ENCODE assay signal across 16 mouse cellular contexts in the genomic region with DNA sequence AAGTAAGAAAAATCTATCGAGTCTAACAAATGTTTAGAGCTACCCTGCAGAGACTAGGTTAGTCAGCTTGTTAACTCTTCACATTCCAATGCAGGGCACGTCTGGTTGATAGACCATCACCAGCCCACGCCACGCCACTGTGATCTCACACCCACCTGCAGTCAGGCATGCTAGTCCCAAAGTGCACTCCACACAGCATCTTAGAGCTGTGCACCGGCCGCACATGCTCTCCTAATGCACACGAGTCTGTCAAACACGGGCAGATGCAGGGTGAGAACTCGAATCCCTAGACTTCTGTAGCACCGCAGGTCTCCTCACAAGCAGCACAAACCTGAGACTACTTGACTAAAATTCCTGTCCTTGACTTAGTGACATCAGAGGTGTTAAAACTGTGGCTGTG. TPM values are rescaled to one million over a fixed set of nuclear protein-coding genes. Genes with fewer than 3 reads are reported as not detected.
A peak's percentile ranks its signal among the peaks of the same experiment; 100 is the strongest.
DNase-seq lines count a peak whose midpoint lies in the region; ATAC-seq and TF ChIP-seq lines count a peak whose summit lies in the region.
"Had no signal": no experiment of that assay in that cellular context is flagged by ENCODE, and none has a peak within 500 bp of the region (broad histone marks: within the 10 kb centered on the region; RNA-seq: fewer than 3 reads in every experiment).

No protein-coding gene starts in this region.

- peaks cover 50% of the 10 kb centered on the region for H3K4me1 ChIP-seq in embryonic facial prominence, embryonic 13.5 days
- peaks cover 35% of the 10 kb centered on the region for H3K4me1 ChIP-seq in embryonic facial prominence, embryonic 10.5 days
- H3K4me1 ChIP-seq in liver, adult 2 months (ENCODE audit: control insufficient read depth, insufficient read depth, low read length): peaks cover 42% of the 10 kb centered on the region
- H3K4me1 ChIP-seq in bone marrow, adult 2 months (ENCODE audit: control insufficient read depth, insufficient read depth, low read length): peaks cover 4% of the 10 kb centered on the region; the same call in 1 of the 2 replicates
- peaks cover 59% of the 10 kb centered on the region for H3K4me1 ChIP-seq in liver, postnatal 0 days (ENCODE audit: insufficient read depth)
- peaks cover 22% of the 10 kb centered on the region for H3K4me1 ChIP-seq in hindbrain, embryonic 10.5 days (replicated peaks)

- WGBS in embryonic facial prominence, embryonic 13.5 days: 86% methylated on average over 10 of the region's 10 CpGs
- 89% methylated on average over 10 of the region's 10 CpGs for WGBS in embryonic facial prominence, embryonic 10.5 days
- WGBS in liver, adult 2 months: 85% methylated on average over 10 of the region's 10 CpGs
- 89% methylated on average over 10 of the region's 10 CpGs for WGBS in bone marrow, adult 2 months
- WGBS in liver, postnatal 0 days (ENCODE audit: insufficient replicate concordance): 80% methylated on average over 10 of the region's 10 CpGs
- 89% methylated on average over 10 of the region's 10 CpGs for WGBS in hindbrain, embryonic 10.5 days

- 0 out of 2 replicates have a peak overlapping the region, but pooled peaks have one; percentile 33 for H3K27ac ChIP-seq in embryonic facial prominence, embryonic 13.5 days
- H3K27ac ChIP-seq in embryonic facial prominence, embryonic 10.5 days (replicated peaks): no peak overlapping the region
- H3K27ac ChIP-seq in liver, adult 2 months (replicated peaks; ENCODE audit: insufficient read depth, low read depth, low read length): peak overlapping the region; percentile 79
- no peak overlapping the region for H3K27ac ChIP-seq in bone marrow, adult 2 months (ENCODE audit: control insufficient read depth, insufficient read depth, low read depth, low read length, poor library complexity)
- peak overlapping the region; percentile 84 for H3K27ac ChIP-seq in liver, postnatal 0 days (ENCODE audit: low read depth)
- no peak overlapping the region for H3K27ac ChIP-seq in hindbrain, embryonic 10.5 days
- H3K27ac ChIP-seq: gastrocnemius, adult 2 months; hindbrain, embryonic 13.5 days; midbrain, embryonic 10.5 days; neural tube, embryonic 12.5 days had no signal

- no peak overlapping the region for H3K4me3 ChIP-seq in embryonic facial prominence, embryonic 13.5 days
- H3K4me3 ChIP-seq in embryonic facial prominence, embryonic 10.5 days: no peak overlapping the region
- H3K4me3 ChIP-seq in liver, adult 2 months (ENCODE audit: insufficient read depth, low read depth, low read length): no peak overlapping the region
- peak overlapping the region; percentile 64 for H3K4me3 ChIP-seq in bone marrow, adult 2 months (replicated peaks; ENCODE audit: control insufficient read depth, low read depth, low read length)
- H3K4me3 ChIP-seq in liver, postnatal 0 days (ENCODE audit: low read depth, low read length): peak overlapping the region; percentile 49
- H3K4me3 ChIP-seq in hindbrain, embryonic 10.5 days: no peak overlapping the region
- H3K4me3 ChIP-seq: gastrocnemius, adult 2 months; hindbrain, embryonic 13.5 days; midbrain, embryonic 10.5 days; neural tube, embryonic 12.5 days had no signal

- H3K27me3 ChIP-seq in embryonic facial prominence, embryonic 13.5 days: no peaks in the 10 kb centered on the region
- no peaks in the 10 kb centered on the region for H3K27me3 ChIP-seq in embryonic facial prominence, embryonic 10.5 days (replicated peaks; ENCODE audit: low read depth, poor library complexity, severe bottlenecking)
- no peaks in the 10 kb centered on the region for H3K27me3 ChIP-seq in liver, adult 2 months (ENCODE audit: control insufficient read depth, insufficient read depth, low read length)
- no peaks in the 10 kb centered on the region for H3K27me3 ChIP-seq in liver, postnatal 0 days (ENCODE audit: insufficient read depth, low read length)
- no peaks in the 10 kb centered on the region for H3K27me3 ChIP-seq in hindbrain, embryonic 10.5 days (ENCODE audit: insufficient read depth, poor library complexity, severe bottlenecking)
- H3K27me3 ChIP-seq: hindbrain, embryonic 13.5 days; neural tube, embryonic 12.5 days; Patski had no signal

- ATAC-seq in embryonic facial prominence, embryonic 13.5 days (ENCODE audit: insufficient number of reproducible peaks, insufficient read depth, low FRiP score, low TSS enrichment, low read depth): no peak
- no peak for ATAC-seq in liver, postnatal 0 days
- ATAC-seq: CD4-positive, CD25-positive, alpha-beta regulatory T cell, adult 4 months; forebrain, postnatal 0 days; Patski had no signal

- H3K79me2 ChIP-seq in liver, adult 2 months (ENCODE audit: control insufficient read depth, insufficient read depth, low read length): peaks cover 5% of the 10 kb centered on the region; the same call in 1 of the 2 replicates

- no peaks in the 10 kb centered on the region for H3K36me3 ChIP-seq in embryonic facial prominence, embryonic 13.5 days
- peaks cover 9% of the 10 kb centered on the region; the same call in 1 of the 2 replicates for H3K36me3 ChIP-seq in embryonic facial prominence, embryonic 10.5 days (replicated peaks)
- H3K36me3 ChIP-seq in liver, adult 2 months (ENCODE audit: control insufficient read depth, insufficient read depth, low read length): no peaks in the 10 kb centered on the region
- H3K36me3 ChIP-seq in liver, postnatal 0 days (replicated peaks; ENCODE audit: insufficient read depth, low read length): no peaks in the 10 kb centered on the region
- 0 out of 2 replicates have a peak, but pooled peaks cover 3% of the 10 kb centered on the region for H3K36me3 ChIP-seq in hindbrain, embryonic 10.5 days
- H3K36me3 ChIP-seq: neural tube, embryonic 12.5 days had no signal

- no peak overlapping the region for H3K9ac ChIP-seq in embryonic facial prominence, embryonic 13.5 days
- no peak overlapping the region for H3K9ac ChIP-seq in liver, adult 2 months (ENCODE audit: low read depth, low read length)
- H3K9ac ChIP-seq in liver, postnatal 0 days (replicated peaks): peak overlapping the region; percentile 60
- H3K9ac ChIP-seq: forebrain, postnatal 0 days; hindbrain, embryonic 13.5 days; neural tube, embryonic 12.5 days had no signal

- DNase-seq in embryonic facial prominence, embryonic 10.5 days (ENCODE audit: low spot score): no peak
- DNase-seq in liver, adult 2 months (ENCODE audit: extremely low read depth, low read depth, low spot score): no peak
- DNase-seq in liver: no peak
- DNase-seq in liver, postnatal 0 days: no peak
- DNase-seq in hindbrain, embryonic 10.5 days (ENCODE audit: low spot score): no peak
- DNase-seq in cerebellum, adult 9-11 months: no peak
- DNase-seq: forebrain, postnatal 0 days; gastrocnemius, adult 2 months; right cerebral cortex, postnatal 14 days had no signal

- TF ChIP-seq POLR2A in liver, adult 2 months (IDR thresholded peaks at IDR 0.05; ENCODE audit: extremely low read depth, insufficient read depth, low read length): no peak
- no peak for TF ChIP-seq POLR2A in bone marrow, adult 2 months (IDR thresholded peaks at IDR 0.05; ENCODE audit: borderline replicate concordance, control insufficient read depth, low read depth, low read length)

- H3K4me2 ChIP-seq in embryonic facial prominence, embryonic 13.5 days: 0 out of 2 replicates have a peak overlapping the region, but pooled peaks have one; percentile 2
- peak overlapping the region; percentile 67 for H3K4me2 ChIP-seq in liver, postnatal 0 days (ENCODE audit: low read depth, low read length)
- H3K4me2 ChIP-seq: hindbrain, embryonic 13.5 days; neural tube, embryonic 12.5 days had no signal

- no peak for TF ChIP-seq EP300 in liver, postnatal 0 days (IDR thresholded peaks at IDR 0.05; ENCODE audit: low read depth)

- H3K9me3 ChIP-seq in embryonic facial prominence, embryonic 13.5 days: no peaks in the 10 kb centered on the region
- no peaks in the 10 kb centered on the region for H3K9me3 ChIP-seq in embryonic facial prominence, embryonic 10.5 days
- H3K9me3 ChIP-seq in liver, postnatal 0 days (ENCODE audit: low read length): no peaks in the 10 kb centered on the region
- H3K9me3 ChIP-seq in hindbrain, embryonic 10.5 days: no peaks in the 10 kb centered on the region
- H3K9me3 ChIP-seq: hindbrain, embryonic 13.5 days; midbrain, embryonic 10.5 days; neural tube, embryonic 12.5 days had no signal

- no peak for TF ChIP-seq CTCF in liver, adult 2 months (IDR thresholded peaks at IDR 0.05; ENCODE audit: low read depth, low read length)
- no peak for TF ChIP-seq CTCF in bone marrow, adult 2 months (IDR thresholded peaks at IDR 0.05; ENCODE audit: control insufficient read depth, insufficient read depth, low read length)
- no peak for TF ChIP-seq CTCF in liver, postnatal 0 days (IDR thresholded peaks at IDR 0.05; ENCODE audit: low read depth)

RNA-seq across cellular contexts. Expression of gene Tbcel, which starts 47.3 kb away (rescaled TPM):
- 4.6 and 4.9 TPM in 2 replicates for polyA plus RNA-seq in embryonic facial prominence, embryonic 13.5 days (2015; fragmentation: Nextera tagmentation; extraction: Ambion mirVana)
- polyA plus RNA-seq in embryonic facial prominence, embryonic 10.5 days (2016; fragmentation: Nextera tagmentation; extraction: Ambion mirVana): 3.0 and 3.5 TPM in 2 replicates
- 28.6 and 34.3 TPM in 2 replicates for total RNA-seq in liver, adult 2 months (2014; rRNA removed)
- polyA plus RNA-seq in liver, adult 2 months (2012; rRNA removed): 22.2 and 24.4 TPM in 2 replicates
- 29.1 and 38.4 TPM in 2 replicates for polyA plus RNA-seq in bone marrow, adult 2 months (2011; ENCODE audit: insufficient read depth, insufficient read length, low replicate concordance, missing spikeins)
- 7.0 and 7.6 TPM in 2 replicates for polyA plus RNA-seq in liver, postnatal 0 days (2015; fragmentation: Nextera tagmentation; extraction: Ambion mirVana)
- 3.3 and 3.5 TPM in 2 replicates for polyA plus RNA-seq in hindbrain, embryonic 10.5 days (2016; fragmentation: Nextera tagmentation; extraction: Ambion mirVana)

Comparison
In these comparisons a context has a peak if more than half of its experiments do, and no peak if none do; other contexts are left out.
1. H3K27ac ChIP-seq: peak in embryonic facial prominence, embryonic 13.5 days (single experiment), liver, adult 2 months (single experiment) and liver, postnatal 0 days (single experiment); none in embryonic facial prominence, embryonic 10.5 days (single experiment), bone marrow, adult 2 months (single experiment) and hindbrain, embryonic 10.5 days (single experiment).
2. H3K4me3 ChIP-seq: peak in bone marrow, adult 2 months (single experiment) and liver, postnatal 0 days (single experiment); none in embryonic facial prominence, embryonic 13.5 days (single experiment), embryonic facial prominence, embryonic 10.5 days (single experiment), liver, adult 2 months (single experiment) and hindbrain, embryonic 10.5 days (single experiment).